Mouse (Mus musculus): ENCODE measurements around the gene Cnot6. TPM values are rescaled to one million over a fixed set of nuclear protein-coding genes. Genes with fewer than 3 reads are reported as not detected.

The Cnot6 gene
- polyA plus RNA-seq, 1 experiment from 2014 or later: 77.4 TPM

GRCm38 (mm10) chr11:49664262-49665140, 48.0 kb downstream of the Cnot6 start:
- ATAC-seq (ENCODE audit: low FRiP score, low TSS enrichment): peak; percentile 43; the same call in 1 of the 2 replicates
- Histone ChIP-seq H3K27me3 (ENCODE audit: control insufficient read depth, insufficient read depth, low read length) (no peaks in the 10 kb centered on the region), H3K27ac (ENCODE audit: low read depth, low read length) (no peak overlapping the region), H3K36me3 (ENCODE audit: control insufficient read depth, insufficient read depth, low read length) (peaks cover 2% of the 10 kb centered on the region; the same call in 1 of the 2 replicates), H3K4me2 (replicated peaks; ENCODE audit: low read depth, low read length) (no peak overlapping the region), H3K4me3 (ENCODE audit: low read length) (no peak overlapping the region), H3K9ac (ENCODE audit: low read depth, low read length) (no peak overlapping the region), H3K9me3 (ENCODE audit: control insufficient read depth, low read length) (no peaks in the 10 kb centered on the region), H3K4me1 (ENCODE audit: control insufficient read depth, insufficient read depth, low read length) (peaks cover 6% of the 10 kb centered on the region; the same call in 1 of the 2 replicates)
- 80% methylated on average over 12 of the region's 12 CpGs for WGBS

- Histone ChIP-seq H3K36me3 (ENCODE audit: control insufficient read depth, insufficient read depth, low read length) (0 out of 2 replicates have a peak, but pooled peaks cover under 1% of the 10 kb centered on the region), H3K4me1 (ENCODE audit: control insufficient read depth, insufficient read depth, low read length) (peaks cover 6% of the 10 kb centered on the region; the same call in 1 of the 2 replicates), H3K27ac (ENCODE audit: low read depth, low read length) (no peak within 1 kb of the TSS), H3K27me3 (ENCODE audit: control insufficient read depth, insufficient read depth, low read length) (no peaks in the 10 kb centered on the region), H3K4me3 (ENCODE audit: low read length) (no peak within 1 kb of the TSS), H3K9me3 (ENCODE audit: control insufficient read depth, low read length) (no peaks in the 10 kb centered on the region), H3K4me2 (replicated peaks; ENCODE audit: low read depth, low read length) (no peak within 1 kb of the TSS), H3K9ac (ENCODE audit: low read depth, low read length) (no peak within 1 kb of the TSS)
- ATAC-seq (ENCODE audit: low FRiP score, low TSS enrichment): no peak
- 84% methylated on average over 5 of the region's 5 CpGs for WGBS
Measured at GRCm38 (mm10) chr11:49663310-49663709, 49.2 kb downstream of the Cnot6 start, which contains the start of gene Scgb3a1. Gene Scgb3a1, plus strand, starts transcription at chr11:49663610.

DNA sequence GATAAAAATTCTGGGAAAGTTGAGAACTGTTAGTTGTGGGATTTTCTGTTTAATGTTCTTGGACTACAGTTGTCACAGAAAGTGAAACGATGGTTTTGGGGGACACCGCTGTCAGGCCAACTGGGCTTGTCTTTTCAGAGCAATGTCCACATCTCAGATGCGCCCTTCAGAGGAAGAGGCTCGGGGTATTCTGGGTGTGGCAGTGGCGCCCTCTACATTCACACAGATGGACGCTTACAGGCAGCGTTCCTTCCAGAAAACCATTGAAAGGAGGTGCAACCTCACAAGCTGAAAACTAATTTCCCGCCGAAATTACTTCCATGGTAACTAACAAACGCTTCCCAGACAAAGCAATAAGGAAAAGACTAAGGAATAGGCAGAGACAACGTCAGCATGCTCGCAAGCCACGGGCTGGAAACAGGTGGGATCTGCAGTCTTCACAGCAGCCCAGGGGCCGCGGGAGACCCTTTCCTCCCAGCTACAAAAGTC, 50.2 kb downstream of the Cnot6 start:
- Histone ChIP-seq H3K9me3 (ENCODE audit: control insufficient read depth, low read length) (no peaks in the 10 kb centered on the region), H3K27ac (ENCODE audit: low read depth, low read length) (no peak overlapping the region), H3K4me1 (ENCODE audit: control insufficient read depth, insufficient read depth, low read length) (peaks cover 6% of the 10 kb centered on the region; the same call in 1 of the 2 replicates), H3K27me3 (ENCODE audit: control insufficient read depth, insufficient read depth, low read length) (no peaks in the 10 kb centered on the region), H3K4me2 (replicated peaks; ENCODE audit: low read depth, low read length) (no peak overlapping the region), H3K4me3 (ENCODE audit: low read length) (no peak overlapping the region), H3K9ac (ENCODE audit: low read depth, low read length) (no peak overlapping the region), H3K36me3 (ENCODE audit: control insufficient read depth, insufficient read depth, low read length) (no peaks in the 10 kb centered on the region)
- ATAC-seq (ENCODE audit: low FRiP score, low TSS enrichment): no peak
- WGBS: 58% methylated on average over 15 of the region's 15 CpGs

GRCm38 (mm10) chr11:49659470-49659799, 53.1 kb downstream of the Cnot6 start:
- no peak for ATAC-seq (ENCODE audit: low FRiP score, low TSS enrichment)
- Histone ChIP-seq H3K4me3 (ENCODE audit: low read length) (no peak overlapping the region), H3K9me3 (ENCODE audit: control insufficient read depth, low read length) (no peaks in the 10 kb centered on the region; the same call in 1 of the 2 replicates), H3K27me3 (ENCODE audit: control insufficient read depth, insufficient read depth, low read length) (no peaks in the 10 kb centered on the region), H3K4me1 (ENCODE audit: control insufficient read depth, insufficient read depth, low read length) (no peaks in the 10 kb centered on the region), H3K27ac (ENCODE audit: low read depth, low read length) (no peak overlapping the region), H3K36me3 (ENCODE audit: control insufficient read depth, insufficient read depth, low read length) (no peaks in the 10 kb centered on the region), H3K4me2 (replicated peaks; ENCODE audit: low read depth, low read length) (no peak overlapping the region), H3K9ac (ENCODE audit: low read depth, low read length) (no peak overlapping the region)
- WGBS: 72% methylated on average over 7 of the region's 7 CpGs

DNA sequence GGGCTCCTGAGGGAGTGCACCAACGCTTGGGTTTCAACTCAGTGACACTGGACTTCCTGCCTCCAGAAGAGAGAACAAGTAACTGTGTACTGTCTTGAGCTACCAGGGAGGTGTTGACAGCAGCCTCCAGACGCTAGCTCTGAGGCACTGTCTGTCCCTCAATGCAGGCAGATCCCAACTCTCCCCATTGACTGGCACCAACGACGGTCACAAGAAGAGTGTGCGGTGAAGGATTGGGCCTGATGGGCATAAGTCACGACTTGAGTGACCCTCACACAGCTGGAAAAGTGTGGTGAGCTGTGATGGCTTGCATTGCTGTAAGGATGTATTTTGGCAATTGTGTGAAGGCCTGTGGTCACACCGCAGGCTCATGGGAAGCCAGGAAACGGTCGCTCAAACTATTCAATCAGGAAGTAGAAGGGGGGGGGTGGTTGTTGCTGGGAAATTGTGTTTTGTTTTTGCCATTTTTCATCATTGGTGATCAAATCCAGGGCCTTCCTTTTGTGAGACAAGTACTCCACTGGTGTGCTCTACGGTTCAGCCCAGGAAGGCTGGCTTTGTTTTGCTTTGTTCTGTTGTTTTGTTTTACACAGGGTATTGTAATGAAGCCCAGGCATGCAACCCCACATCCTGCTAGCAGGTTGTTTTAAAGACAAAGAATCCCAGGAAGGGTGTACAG, 53.6 kb downstream of the Cnot6 start:
- no peak overlapping the region for H3K4me2 ChIP-seq (replicated peaks; ENCODE audit: low read depth, low read length)
- no peaks in the 10 kb centered on the region for H3K36me3 ChIP-seq (ENCODE audit: control insufficient read depth, insufficient read depth, low read length)
- H3K9me3 ChIP-seq (ENCODE audit: control insufficient read depth, low read length): no peaks in the 10 kb centered on the region; the same call in 1 of the 2 replicates
- no peaks in the 10 kb centered on the region for H3K27me3 ChIP-seq (ENCODE audit: control insufficient read depth, insufficient read depth, low read length)
- 66% methylated on average over 10 of the region's 10 CpGs for WGBS
- H3K27ac ChIP-seq (ENCODE audit: low read depth, low read length): no peak overlapping the region
- no peak overlapping the region for H3K9ac ChIP-seq (ENCODE audit: low read depth, low read length)
- ATAC-seq (ENCODE audit: low FRiP score, low TSS enrichment): no peak
- no peaks in the 10 kb centered on the region for H3K4me1 ChIP-seq (ENCODE audit: control insufficient read depth, insufficient read depth, low read length)
- no peak overlapping the region for H3K4me3 ChIP-seq (ENCODE audit: low read length)

GRCm38 (mm10) chr11:49658065-49658464, 54.5 kb downstream of the Cnot6 start:
- no peak overlapping the region for H3K9ac ChIP-seq (ENCODE audit: low read depth, low read length)
- no peak for ATAC-seq (ENCODE audit: low FRiP score, low TSS enrichment)
- no peaks in the 10 kb centered on the region for H3K27me3 ChIP-seq (ENCODE audit: control insufficient read depth, insufficient read depth, low read length)
- no peak overlapping the region for H3K4me3 ChIP-seq (ENCODE audit: low read length)
- peaks cover 2% of the 10 kb centered on the region for H3K4me1 ChIP-seq (ENCODE audit: control insufficient read depth, insufficient read depth, low read length)
- no peak overlapping the region for H3K4me2 ChIP-seq (replicated peaks; ENCODE audit: low read depth, low read length)
- H3K27ac ChIP-seq (ENCODE audit: low read depth, low read length): no peak overlapping the region
- 79% methylated on average over 4 of the region's 4 CpGs for WGBS
- no peaks in the 10 kb centered on the region for H3K36me3 ChIP-seq (ENCODE audit: control insufficient read depth, insufficient read depth, low read length)
- H3K9me3 ChIP-seq (ENCODE audit: control insufficient read depth, low read length): no peaks in the 10 kb centered on the region; the same call in 1 of the 2 replicates

- Histone ChIP-seq H3K9me3 (ENCODE audit: control insufficient read depth, low read length) (no peaks in the 10 kb centered on the region; the same call in 1 of the 2 replicates), H3K4me3 (ENCODE audit: low read length) (no peak overlapping the region), H3K4me2 (replicated peaks; ENCODE audit: low read depth, low read length) (no peak overlapping the region), H3K4me1 (ENCODE audit: control insufficient read depth, insufficient read depth, low read length) (peaks cover 8% of the 10 kb centered on the region), H3K9ac (ENCODE audit: low read depth, low read length) (no peak overlapping the region), H3K27ac (ENCODE audit: low read depth, low read length) (no peak overlapping the region), H3K27me3 (ENCODE audit: control insufficient read depth, insufficient read depth, low read length) (no peaks in the 10 kb centered on the region), H3K36me3 (ENCODE audit: control insufficient read depth, insufficient read depth, low read length) (no peaks in the 10 kb centered on the region)
- ATAC-seq (ENCODE audit: low FRiP score, low TSS enrichment): no peak
Measured at GRCm38 (mm10) chr11:49655501-49655900, 57.0 kb downstream of the Cnot6 start.

DNA sequence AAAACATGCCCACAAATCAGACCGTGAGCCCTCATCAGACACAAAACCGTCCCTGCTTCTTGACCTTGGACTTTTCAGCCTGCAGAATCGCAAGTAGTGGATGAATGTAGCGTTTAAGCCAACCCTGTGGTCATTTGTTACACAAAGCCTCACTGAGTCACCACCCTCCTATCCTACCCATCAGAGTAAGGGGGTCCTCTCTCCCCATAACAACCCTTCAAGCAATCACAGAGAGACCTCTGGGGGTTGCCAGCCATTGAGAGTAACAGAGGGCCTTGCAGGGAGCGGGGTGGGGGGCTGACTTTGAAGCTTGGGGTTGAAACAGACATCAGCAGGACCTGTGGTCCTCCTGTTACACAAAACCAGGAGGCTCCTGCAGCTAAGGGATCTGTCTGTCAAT, 57.9 kb downstream of the Cnot6 start:
- peaks cover 10% of the 10 kb centered on the region for H3K4me1 ChIP-seq (ENCODE audit: control insufficient read depth, insufficient read depth, low read length)
- H3K36me3 ChIP-seq (ENCODE audit: control insufficient read depth, insufficient read depth, low read length): no peaks in the 10 kb centered on the region
- no peaks in the 10 kb centered on the region; the same call in 1 of the 2 replicates for H3K9me3 ChIP-seq (ENCODE audit: control insufficient read depth, low read length)
- no peaks in the 10 kb centered on the region for H3K27me3 ChIP-seq (ENCODE audit: control insufficient read depth, insufficient read depth, low read length)
- 85% methylated on average over 5 of the region's 5 CpGs for WGBS
- H3K9ac ChIP-seq (ENCODE audit: low read depth, low read length): no peak overlapping the region
- no peak overlapping the region for H3K4me2 ChIP-seq (replicated peaks; ENCODE audit: low read depth, low read length)
- no peak overlapping the region for H3K27ac ChIP-seq (ENCODE audit: low read depth, low read length)
- ATAC-seq (ENCODE audit: low FRiP score, low TSS enrichment): no peak
- no peak overlapping the region for H3K4me3 ChIP-seq (ENCODE audit: low read length)

- H3K4me3 ChIP-seq (ENCODE audit: low read length): no peak overlapping the region
- peak overlapping the region; percentile 27; the same call in 1 of the 2 replicates for H3K4me2 ChIP-seq (replicated peaks; ENCODE audit: low read depth, low read length)
- H3K9me3 ChIP-seq (ENCODE audit: control insufficient read depth, low read length): no peaks in the 10 kb centered on the region; the same call in 1 of the 2 replicates
- ATAC-seq (ENCODE audit: low FRiP score, low TSS enrichment): peak; percentile 51; the same call in 1 of the 2 replicates
- no peaks in the 10 kb centered on the region for H3K27me3 ChIP-seq (ENCODE audit: control insufficient read depth, insufficient read depth, low read length)
- WGBS: 36% methylated on average over 11 of the region's 11 CpGs
- H3K4me1 ChIP-seq (ENCODE audit: control insufficient read depth, insufficient read depth, low read length): peaks cover 10% of the 10 kb centered on the region
- no peak overlapping the region for H3K27ac ChIP-seq (ENCODE audit: low read depth, low read length)
- no peak overlapping the region; the same call in 1 of the 2 replicates for H3K9ac ChIP-seq (ENCODE audit: low read depth, low read length)
- no peaks in the 10 kb centered on the region for H3K36me3 ChIP-seq (ENCODE audit: control insufficient read depth, insufficient read depth, low read length)
Measured at GRCm38 (mm10) chr11:49653079-49653408, 59.5 kb downstream of the Cnot6 start.

Data from kidney, embryonic 14.5 days (tissue).